Mouse (Mus musculus) liver, postnatal 0 days (tissue): Measurements from ENCODE around the gene Gm1140. TPM values are rescaled to one million over a fixed set of nuclear protein-coding genes. Genes with fewer than 3 reads are reported as not detected.
"Not testable (repeated sequence)": the region's sequence is repeated elsewhere in the genome, so short reads cannot be mapped to it uniquely, and the experiment has no call there.

Experiments used
- ATAC-seq: fragments of 200-750 bp; cut with Nextera tagmentation; 2 replicates; pipeline ENCODE4 v1.8.0; 2017; ENCODE audit warnings: mild to moderate bottlenecking, moderate library complexity
- DNase-seq: peaks from one replicate; pipeline ENCODE4 v3.0.0-alpha.2; 2016
- H3K27ac ChIP-seq: fragments of 300-500 bp; sonication (generic); 2 replicates; pipeline ENCODE4 v1.5.1; 2014; ENCODE audit warnings: antibody characterized with exemption, moderate library complexity, mild to moderate bottlenecking, low read depth
- H3K27me3 ChIP-seq: fragments of 300-500 bp; sonication (generic); 2 replicates; pipeline ENCODE4 v1.6.1; 2014; ENCODE audit warnings: low read length, control low read depth, mixed read lengths; ENCODE audit not compliant: insufficient read depth
- H3K36me3 ChIP-seq: fragments of 300-500 bp; sonication (generic); replicated peaks from 2 replicates; pipeline ENCODE4 v1.6.1; 2014; ENCODE audit warnings: mild to moderate bottlenecking, control low read depth, low read length, moderate library complexity, mixed read lengths; ENCODE audit not compliant: insufficient read depth
- H3K4me1 ChIP-seq: fragments of 300-500 bp; sonication (generic); 2 replicates; pipeline ENCODE4 v1.6.1; 2014; ENCODE audit warnings: antibody characterized with exemption, mild to moderate bottlenecking, control low read depth; ENCODE audit not compliant: insufficient read depth
- H3K4me2 ChIP-seq: fragments of 300-500 bp; sonication (generic); 2 replicates; pipeline ENCODE4 v1.6.1; 2014; ENCODE audit warnings: low read depth, mild to moderate bottlenecking, low read length, moderate library complexity, mixed read lengths
- H3K4me3 ChIP-seq: fragments of 300-500 bp; sonication (generic); 2 replicates; pipeline ENCODE4 v1.5.1; 2014; ENCODE audit warnings: low read depth, low read length
- H3K9ac ChIP-seq: fragments of 300-500 bp; sonication (generic); replicated peaks from 2 replicates; pipeline ENCODE4 v1.6.1; 2014; ENCODE audit warnings: mild to moderate bottlenecking, moderate library complexity
- H3K9me3 ChIP-seq: fragments of 300-500 bp; sonication (generic); 2 replicates; pipeline ENCODE4 v1.6.1; 2016; ENCODE audit warnings: mild to moderate bottlenecking, control low read depth, low read length, mixed read lengths
- WGBS: fragments of 180-500 bp; shearing (Covaris S2); extraction: QIAGEN DNeasy Blood & Tissue Kit; methylation state at CpG from one replicate; pipeline ENCODE4 v1.1.7; 2014; ENCODE audit not compliant: insufficient replicate concordance; 5-methylcytosine and 5-hydroxymethylcytosine counted together
- polyA plus RNA-seq: library from polyadenylated mRNA; unstranded; fragments of >200 nt; fragmentation: Nextera tagmentation; extraction: Ambion mirVana; gene quantifications from 2 replicates; pipeline ENCODE4 v1.2.1, GENCODE M21; 2015

Gm1140 gene
- polyA plus RNA-seq = not detected in 2 replicates

DNA sequence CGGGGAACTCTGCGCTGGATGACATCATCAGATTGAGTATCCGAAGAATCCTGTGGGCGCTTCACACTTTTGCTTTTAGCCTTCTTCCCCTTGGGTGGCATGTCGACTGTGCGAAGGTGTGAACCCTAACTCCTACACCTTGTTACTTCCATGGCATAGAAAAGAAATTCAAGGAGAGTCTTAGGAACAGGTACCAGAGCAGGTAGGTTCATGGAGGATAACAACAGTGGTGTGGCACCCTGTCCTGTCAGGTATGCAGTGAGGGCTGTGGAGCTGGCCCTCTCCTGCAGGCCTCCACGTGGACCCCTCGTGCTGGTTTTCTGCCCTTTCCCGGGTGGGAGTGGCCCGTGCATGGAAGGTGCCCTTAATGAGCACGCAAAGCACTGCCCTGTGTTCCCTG is at the start of gene Gm1140:
Gm1140 (minus strand) TSS at position 101 of the 400 bp plus-strand sequence.
- H3K9ac ChIP-seq, H3K27me3 ChIP-seq, H3K27ac ChIP-seq, H3K4me1 ChIP-seq, H3K36me3 ChIP-seq, H3K4me2 ChIP-seq, DNase-seq, H3K4me3 ChIP-seq, H3K9me3 ChIP-seq, ATAC-seq: not testable (repeated sequence)
- WGBS = 86% methylated on average over 1 of the region's 11 CpGs

DNA sequence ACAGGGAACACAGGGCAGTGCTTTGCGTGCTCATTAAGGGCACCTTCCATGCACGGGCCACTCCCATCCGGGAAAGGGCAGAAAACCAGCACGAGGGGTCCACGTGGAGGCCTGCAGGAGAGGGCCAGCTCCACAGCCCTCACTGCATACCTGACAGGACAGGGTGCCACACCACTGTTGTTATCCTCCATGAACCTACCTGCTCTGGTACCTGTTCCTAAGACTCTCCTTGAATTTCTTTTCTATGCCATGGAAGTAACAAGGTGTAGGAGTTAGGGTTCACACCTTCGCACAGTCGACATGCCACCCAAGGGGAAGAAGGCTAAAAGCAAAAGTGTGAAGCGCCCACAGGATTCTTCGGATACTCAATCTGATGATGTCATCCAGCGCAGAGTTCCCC is 2.0 kb upstream of the Gm1140 start, which contains the start of gene Gm14692:
Gm14692 (plus strand) TSS at position 301 of the 400 bp plus-strand sequence.
- H3K27me3 ChIP-seq, H3K9me3 ChIP-seq, H3K27ac ChIP-seq, ATAC-seq, H3K4me3 ChIP-seq, H3K4me2 ChIP-seq, H3K4me1 ChIP-seq, H3K36me3 ChIP-seq, DNase-seq, H3K9ac ChIP-seq: not testable (repeated sequence)
- WGBS = 89% methylated on average over 5 of the region's 10 CpGs

Other genes with a start within 250 kb of the Gm1140 start
- not detected in 2 replicates for gene Gm14692, start 2.1 kb upstream of the Gm1140 start, polyA plus RNA-seq
- gene 4933436I01Rik, start 227.9 kb upstream of the Gm1140 start, polyA plus RNA-seq = not detected in 2 replicates